Mouse (Mus musculus) MEL (cell line): ENCODE data around the gene Tex9. TPM values are rescaled to one million over a fixed set of nuclear protein-coding genes. Genes with fewer than 3 reads are reported as not detected.
A peak's percentile ranks its signal among the peaks of the same experiment; 100 is the strongest.
"Not testable (repeated sequence)": the region's sequence is repeated elsewhere in the genome, so short reads cannot be mapped to it uniquely, and the experiment has no call there.

Experiments
- DNase-seq: peaks from one replicate; pipeline ENCODE4 v3.0.0; 2011; ENCODE audit warnings: low read depth, low spot score
- H3K27ac ChIP-seq: 2 replicates; pipeline ENCODE4 v1.5.1; 2012; ENCODE audit warnings: low read depth, mild to moderate bottlenecking, control low read depth, low read length, moderate library complexity; ENCODE audit not compliant: control insufficient read depth
- H3K27me3 ChIP-seq, 2 experiments: fragments of 150-350 bp in 1 of 2; sonication (generic) in 1 of 2; 2 replicates each; pipeline ENCODE4 v1.6.1; 2012; ENCODE audit warnings: low read length in 2 of 2, mild to moderate bottlenecking in 2 of 2, improper control_type of control experiment in 1 of 2, moderate library complexity in 1 of 2; ENCODE audit not compliant: insufficient read depth in 2 of 2, control insufficient read depth in 1 of 2
- H3K36me3 ChIP-seq, 2 experiments: 2 replicates each; pipeline ENCODE4 v1.6.1; 2012 to 2014; ENCODE audit warnings: low read length in 2 of 2, improper control_type of control experiment in 1 of 2, inconsistent platforms in 1 of 2, mild to moderate bottlenecking in 1 of 2; ENCODE audit not compliant: insufficient read depth in 2 of 2, control insufficient read depth in 1 of 2
- H3K4me1 ChIP-seq, 2 experiments: fragments of 150-350 bp in 1 of 2; sonication (generic) in 1 of 2; 2 replicates each; pipeline ENCODE4 v1.6.1; 2012; ENCODE audit warnings: low read length in 2 of 2, improper control_type of control experiment in 1 of 2, mild to moderate bottlenecking in 1 of 2; ENCODE audit not compliant: insufficient read depth in 2 of 2, control insufficient read depth in 1 of 2
- H3K4me3 ChIP-seq, 2 experiments: fragments of 150-350 bp in 1 of 2; sonication (generic) in 1 of 2; 2 replicates each; pipeline ENCODE4 v1.5.1; 2012; ENCODE audit warnings: low read depth in 2 of 2, low read length in 2 of 2, mild to moderate bottlenecking in 2 of 2, moderate library complexity in 2 of 2, control low read depth in 1 of 2, improper control_type of control experiment in 1 of 2; ENCODE audit not compliant: control insufficient read depth in 1 of 2, insufficient read depth in 1 of 2
- H3K79me2 ChIP-seq: 2 replicates; pipeline ENCODE4 v1.6.1; 2012; ENCODE audit warnings: mild to moderate bottlenecking, low read length, moderate library complexity; ENCODE audit not compliant: control insufficient read depth, poor library complexity, insufficient read depth
- H3K9ac ChIP-seq: 2 replicates; pipeline ENCODE4 v1.6.1; 2012; ENCODE audit warnings: low read depth, mild to moderate bottlenecking, control low read depth, low read length, moderate library complexity; ENCODE audit not compliant: control insufficient read depth, poor library complexity, severe bottlenecking
- H3K9me3 ChIP-seq: fragments of 150-350 bp; sonication (generic); replicated peaks from 2 replicates; pipeline ENCODE4 v1.6.1; 2012; ENCODE audit warnings: mild to moderate bottlenecking, low read length, improper control_type of control experiment, moderate library complexity; ENCODE audit not compliant: insufficient read depth
- CHD2 ChIP-seq: IDR thresholded peaks from 2 replicates; pipeline ENCODE4 v1.6.1; 2011; ENCODE audit warnings: low read length, improper control_type of control experiment
- CTCF ChIP-seq, 3 experiments: IDR thresholded peaks in 2 of 3; conservative IDR thresholded peaks in 1 of 3; 2 replicates each; pipeline ENCODE4 v1.5.1; 2011 to 2012; ENCODE audit warnings: low read length in 3 of 3, low read depth in 2 of 3, mild to moderate bottlenecking in 2 of 3, improper control_type of control experiment in 1 of 3, inconsistent platforms in 1 of 3, mixed read lengths in 1 of 3, moderate library complexity in 1 of 3; ENCODE audit not compliant: control insufficient read depth in 1 of 3, insufficient read depth in 1 of 3, poor library complexity in 1 of 3, severe bottlenecking in 1 of 3
- E2F4 ChIP-seq: IDR thresholded peaks from 2 replicates; pipeline ENCODE4 v1.6.1; 2011; ENCODE audit warnings: low read depth, low read length, improper control_type of control experiment, borderline replicate concordance
- ELF1 ChIP-seq: IDR thresholded peaks from 2 replicates; pipeline ENCODE4 v1.6.1; 2014; ENCODE audit warnings: low read depth, mild to moderate bottlenecking, inconsistent platforms, low read length, improper control_type of control experiment, moderate library complexity
- GABPA ChIP-seq: IDR thresholded peaks from 2 replicates; pipeline ENCODE4 v1.6.1; 2012; ENCODE audit warnings: low read depth, mild to moderate bottlenecking, inconsistent platforms, low read length, improper control_type of control experiment, moderate library complexity
- HCFC1 ChIP-seq: IDR thresholded peaks from 2 replicates; pipeline ENCODE4 v1.6.1; 2012; ENCODE audit warnings: low read depth, mild to moderate bottlenecking, inconsistent platforms, low read length, improper control_type of control experiment, moderate library complexity
- NELFE ChIP-seq: IDR thresholded peaks from 2 replicates; pipeline ENCODE4 v1.6.1; 2011; ENCODE audit warnings: low read depth, low read length, improper control_type of control experiment
- RAD21 ChIP-seq: IDR thresholded peaks from 2 replicates; pipeline ENCODE4 v1.6.1; 2011; ENCODE audit warnings: mild to moderate bottlenecking, low read depth, low read length, improper control_type of control experiment
- SIN3A ChIP-seq: IDR thresholded peaks from 2 replicates; pipeline ENCODE4 v1.6.1; 2012; ENCODE audit warnings: low read length, improper control_type of control experiment, inconsistent platforms
- SMC3 ChIP-seq: IDR thresholded peaks from 2 replicates; pipeline ENCODE4 v1.6.1; 2011; ENCODE audit warnings: low read depth, low read length, improper control_type of control experiment
- TBP ChIP-seq: IDR thresholded peaks from 2 replicates; pipeline ENCODE4 v1.8.0; 2011; ENCODE audit warnings: low read depth, low read length, improper control_type of control experiment
- ZC3H11A ChIP-seq: IDR thresholded peaks from 2 replicates; pipeline ENCODE4 v1.6.1; 2012; ENCODE audit warnings: low read depth, mild to moderate bottlenecking, inconsistent platforms, low read length, improper control_type of control experiment
- ZNF384 ChIP-seq: IDR thresholded peaks from 2 replicates; pipeline ENCODE4 v1.6.1; 2012; ENCODE audit warnings: low read depth, mild to moderate bottlenecking, inconsistent platforms, low read length, improper control_type of control experiment
- polyA plus RNA-seq, 2 experiments: library from polyadenylated mRNA; stranded (reverse) in 1 of 2; unstranded in 1 of 2; fragments of >175 nt in 1 of 2; fragments of >200 nt in 1 of 2; gene quantifications; 2 replicates each; pipeline versions ENCODE4 v1.2.1 to v1.2.4; 2012; ENCODE audit warnings: low replicate concordance in 2 of 2, low read depth in 1 of 2; ENCODE audit not compliant: insufficient read length in 2 of 2, insufficient read depth in 1 of 2, missing spikeins in 1 of 2
- total RNA-seq: library from RNA; depleted of rRNA; stranded (reverse); fragments of 300-350 nt; gene quantifications from 2 replicates; pipeline ENCODE4 v1.2.3, GENCODE M21; 2012; rRNA removed

The Tex9 gene
- total and polyA plus RNA-seq, 3 experiments, result 7.0 to 17.1 TPM; not detected in 1

DNA sequence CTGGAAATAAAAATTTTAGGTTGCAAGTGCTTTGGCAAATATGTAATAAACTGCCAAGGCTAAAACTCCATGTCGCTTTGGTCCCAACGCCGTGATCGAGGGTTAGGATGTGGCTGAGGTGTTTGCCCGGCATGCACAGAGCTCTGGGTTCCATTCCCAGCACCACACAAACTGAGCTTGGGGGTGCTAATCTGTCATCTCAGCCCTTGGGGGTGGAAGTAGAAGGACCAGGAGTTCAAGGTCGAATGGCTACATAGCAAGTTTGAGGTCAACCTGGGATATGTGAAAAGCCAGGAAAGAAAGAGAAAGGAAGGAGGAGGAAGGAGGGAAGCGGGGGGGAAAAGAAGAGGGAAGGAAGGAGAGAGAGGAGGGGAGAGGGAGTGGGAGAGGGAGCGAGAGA is 87.6 kb downstream of the Tex9 start (continued):
- TF ChIP-seq E2F4 (no peak), ZNF384 (no peak)

DNA sequence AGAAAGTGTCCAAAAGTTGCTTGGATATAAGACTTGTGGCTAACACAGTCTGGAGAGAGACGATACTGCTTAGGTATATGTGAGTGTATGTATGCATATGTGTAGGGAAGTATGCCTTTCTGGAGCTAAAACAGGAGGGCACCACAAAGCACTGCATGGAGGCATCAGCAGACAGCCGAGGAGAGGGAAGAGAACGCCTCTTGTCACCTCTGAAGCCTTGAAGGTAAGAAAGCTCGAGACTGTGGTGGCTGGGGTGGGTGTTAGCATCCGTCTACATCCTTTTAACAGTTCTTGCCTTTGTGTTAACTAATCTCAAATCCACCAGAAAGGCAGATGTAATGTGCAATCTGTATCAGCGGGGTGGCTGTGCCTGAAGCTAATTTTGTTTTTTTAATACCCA is 88.6 kb downstream of the Tex9 start:
- Histone ChIP-seq H3K27me3 (no peaks in the 10 kb centered on the region; a peak in 1 of 4 replicates), H3K27ac (no peak overlapping the region), H3K4me3 (no peak overlapping the region), H3K36me3 (peaks cover 0 to 14% of the 10 kb centered on the region in 2 experiments; a peak in 2 of 4 replicates), H3K9ac (no peak overlapping the region), H3K4me1 (peaks cover 4 to 23% of the 10 kb centered on the region in 2 experiments; a peak in 3 of 4 replicates), H3K79me2 (no peaks in the 10 kb centered on the region; the same call in 1 of the 2 replicates), H3K9me3 (no peaks in the 10 kb centered on the region)
- TF ChIP-seq GABPA (no peak), CTCF (IDR thresholded peaks at IDR 0.05 in 2 of 3, conservative IDR thresholded peaks at IDR 0.05 in 1 of 3; ENCODE audit: control insufficient read depth in 1 of 3, insufficient read depth in 1 of 3, low read depth in 2 of 3, low read length in 3 of 3, poor library complexity in 1 of 3, severe bottlenecking in 1 of 3) (no peak), ELF1 (no peak), CHD2 (no peak), SIN3A (no peak), HCFC1 (no peak), NELFE (no peak)
- no peak for DNase-seq

DNA sequence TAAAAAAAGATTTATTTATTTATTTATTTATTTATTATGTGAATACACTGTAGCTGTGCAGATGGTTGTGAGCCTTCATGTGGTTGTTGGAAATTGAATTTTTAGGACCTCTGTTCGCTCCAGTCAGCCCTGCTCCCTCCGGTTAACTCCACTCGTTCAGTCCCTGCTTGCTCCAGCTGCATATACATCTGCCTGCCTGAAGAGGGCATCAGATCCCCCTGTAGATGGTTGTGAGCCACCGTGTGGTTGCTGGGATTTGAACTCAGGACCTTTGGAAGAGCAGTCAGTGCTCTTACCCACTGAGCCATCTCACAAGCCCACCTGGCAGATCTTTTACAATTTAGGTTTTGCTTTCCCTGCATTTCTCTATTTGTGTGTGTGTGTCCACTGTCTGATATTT is 90.2 kb downstream of the Tex9 start:
- not testable (repeated sequence) for H3K9ac ChIP-seq, H3K9me3 ChIP-seq, H3K79me2 ChIP-seq, H3K4me3 ChIP-seq, H3K27me3 ChIP-seq, H3K27ac ChIP-seq
- TF ChIP-seq SMC3, result peak; percentile 39
- peak; percentile 9; the same call in 1 of the 2 replicates for TF ChIP-seq ZC3H11A
- peak; percentile 19 for TF ChIP-seq RAD21
- 0 out of 2 replicates have a peak, but pooled peaks have one; percentile 30 for TF ChIP-seq TBP
- TF ChIP-seq CTCF (IDR thresholded peaks at IDR 0.05 in 2 of 3, conservative IDR thresholded peaks at IDR 0.05 in 1 of 3; ENCODE audit: control insufficient read depth in 1 of 3, insufficient read depth in 1 of 3, low read depth in 2 of 3, low read length in 3 of 3, poor library complexity in 1 of 3, severe bottlenecking in 1 of 3), result peak; percentile 38 to 56 (median 51)
- peaks cover 4 to 22% of the 10 kb centered on the region in 2 experiments; a peak in 3 of 4 replicates for H3K4me1 ChIP-seq
- H3K36me3 ChIP-seq, result peaks cover 0 to 14% of the 10 kb centered on the region in 2 experiments; a peak in 2 of 4 replicates
- DNase-seq, result peak; percentile 37

Other genes with a start within 250 kb of the Tex9 start
- 20.2 and 20.6 TPM in 2 replicates for gene Zfp280d, start 217.4 kb downstream of the Tex9 start, total RNA-seq
- gene Zfp280d, start 217.4 kb downstream of the Tex9 start, polyA plus RNA-seq, result 100 to 1,000 TPM in 1 of 2 experiments, 10 to 100 TPM in 1; 16.2 to 592 TPM
- gene Mns1, start 54.2 kb downstream of the Tex9 start, total RNA-seq, result 54.0 and 57.3 TPM in 2 replicates
- 10 to 100 TPM in 1 of 2 experiments, not detected in 1; 54.8 TPM for gene Mns1, start 54.2 kb downstream of the Tex9 start, polyA plus RNA-seq
- gene Rfx7, start 40.0 kb upstream of the Tex9 start, total RNA-seq, result 6.2 and 9.3 TPM in 2 replicates
- 10 to 100 TPM; 19.9 to 30.5 TPM for gene Rfx7, start 40.0 kb upstream of the Tex9 start, polyA plus RNA-seq
- gene Nedd4, start 170.1 kb upstream of the Tex9 start, total RNA-seq, result 167 and 175 TPM in 2 replicates
- gene Nedd4, start 170.1 kb upstream of the Tex9 start, polyA plus RNA-seq, result 100 to 1,000 TPM; 216 to 583 TPM